31 mouse cellular contexts compared by ENCODE assay signal in the genomic region with DNA sequence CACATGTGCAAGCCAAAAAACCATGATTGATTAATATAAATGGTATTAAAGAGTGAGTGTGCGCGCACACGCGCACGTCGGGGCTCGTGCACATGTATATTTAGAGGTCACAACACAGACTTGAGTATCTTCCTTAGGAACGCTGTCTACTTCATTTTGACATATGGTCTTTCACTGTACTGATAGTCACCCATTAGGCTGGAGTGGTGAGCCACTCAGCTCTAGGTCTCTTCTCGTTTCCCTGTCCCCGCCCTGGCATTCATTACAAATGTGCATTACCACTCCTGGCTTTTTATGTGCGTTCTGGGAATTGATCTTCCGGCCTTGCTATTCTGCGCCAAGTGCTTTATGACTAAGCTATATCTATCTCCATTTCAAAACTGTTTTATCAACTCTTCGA. TPM values are rescaled to one million over a fixed set of nuclear protein-coding genes. Genes with fewer than 3 reads are reported as not detected.
"Had no signal": no experiment of that assay in that cellular context is flagged by ENCODE, and none has a peak within 500 bp of the region (broad histone marks: within the 10 kb centered on the region; RNA-seq: fewer than 3 reads in every experiment).

No protein-coding gene starts in this region.

- DNase-seq: forebrain, postnatal 0 days; gastrocnemius, postnatal 14 days; heart, adult 18-20 months; heart, postnatal 10 days; heart, postnatal 4 days; kidney, adult 18-20 months; kidney, adult 8-10 months; kidney, postnatal 14 days; kidney, postnatal 4 days had no signal

- H3K27me3 ChIP-seq: heart, embryonic 12.5 days; hindbrain, embryonic 12.5 days; intestine, embryonic 15.5 days; kidney, embryonic 15.5 days; limb, embryonic 13.5 days; limb, embryonic 15.5 days had no signal

- H3K36me3 ChIP-seq: heart, embryonic 12.5 days; hindbrain, embryonic 12.5 days; intestine, embryonic 15.5 days; limb, embryonic 13.5 days; limb, embryonic 15.5 days had no signal

- H3K4me3 ChIP-seq: heart, embryonic 10.5 days; heart, embryonic 12.5 days; hindbrain, embryonic 10.5 days; hindbrain, embryonic 12.5 days; intestine, embryonic 15.5 days; kidney, embryonic 15.5 days; layer of hippocampus, adult 2 months; left cerebral cortex, adult 2 months; limb, embryonic 13.5 days; limb, embryonic 15.5 days had no signal

- H3K9me3 ChIP-seq: heart, embryonic 10.5 days; heart, embryonic 12.5 days; hindbrain, embryonic 10.5 days; hindbrain, embryonic 12.5 days; intestine, embryonic 15.5 days; kidney, embryonic 15.5 days; limb, embryonic 13.5 days; limb, embryonic 15.5 days had no signal

- H3K4me1 ChIP-seq: heart, embryonic 10.5 days; heart, embryonic 12.5 days; hindbrain, embryonic 10.5 days; hindbrain, embryonic 12.5 days; intestine, embryonic 15.5 days; kidney, embryonic 15.5 days; limb, embryonic 15.5 days had no signal

- ATAC-seq: forebrain, postnatal 0 days; hindbrain, embryonic 16.5 days; inflammation-experienced regulatory T-cells, adult 6 months; intestine, embryonic 15.5 days; intestine, postnatal 0 days had no signal

- H3K27ac ChIP-seq: heart, embryonic 10.5 days; hindbrain, embryonic 10.5 days; hindbrain, embryonic 12.5 days; hindbrain, embryonic 14.5 days; intestine, embryonic 15.5 days; kidney, embryonic 15.5 days; kidney, postnatal 0 days; layer of hippocampus, adult 2 months; left cerebral cortex, adult 2 months; limb, embryonic 13.5 days; limb, embryonic 15.5 days had no signal

- H3K4me2 ChIP-seq: heart, embryonic 12.5 days; hindbrain, embryonic 12.5 days; hindbrain, embryonic 14.5 days; intestine, embryonic 15.5 days; kidney, embryonic 15.5 days; limb, embryonic 13.5 days; limb, embryonic 15.5 days had no signal

- H3K9ac ChIP-seq: forebrain, postnatal 0 days; heart, embryonic 12.5 days; hindbrain, embryonic 12.5 days; hindbrain, embryonic 14.5 days; intestine, embryonic 15.5 days; kidney, embryonic 15.5 days; limb, embryonic 13.5 days; limb, embryonic 15.5 days had no signal

RNA-seq across cellular contexts. Expression of gene Gm17509, which starts 47.1 kb away (rescaled TPM):
- total RNA-seq: gastrocnemius, adult 18-20 months; gastrocnemius, adult 8-10 months; gastrocnemius, postnatal 14 days; gastrocnemius, postnatal 4 days; heart, adult 18-20 months; heart, adult 8-10 months; heart, postnatal 10 days; heart, postnatal 25 days; heart, postnatal 4 days had no signal
- polyA plus RNA-seq: heart, embryonic 14.5 days; intestine, postnatal 0 days; liver, adult 2 months had no signal
